Mouse (Mus musculus): Measurements from ENCODE around the gene Coro1b.

DNA sequence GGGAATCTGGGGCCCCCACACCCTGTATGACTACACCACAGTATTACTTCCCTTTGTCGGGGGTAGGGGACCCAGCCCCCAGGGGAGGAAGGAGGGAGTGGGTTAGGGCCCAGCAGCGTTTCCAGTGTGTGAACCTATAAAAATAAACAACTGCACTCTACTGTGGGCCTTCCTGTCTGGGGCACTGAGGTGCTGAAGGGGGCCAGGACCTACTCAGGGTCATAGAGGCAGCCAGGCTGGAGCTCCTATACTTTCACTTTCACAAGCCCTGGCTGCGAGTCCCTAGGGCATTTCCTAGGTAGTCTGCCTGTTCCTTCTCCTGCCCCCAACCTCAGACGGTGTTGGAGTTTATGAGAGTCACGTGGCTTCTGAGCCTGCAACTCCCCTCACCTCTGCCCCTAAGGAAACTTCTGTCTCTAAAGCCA lies 34.6 kb upstream of the Coro1b start:
- TF ChIP-seq CTCF (IDR thresholded peaks at IDR 0.05; ENCODE audit: low read depth, low read length) (no peak), POLR2A (IDR thresholded peaks at IDR 0.05; ENCODE audit: extremely low read depth, insufficient read depth, low read length) (no peak)
